Mouse (Mus musculus) liver, embryonic 14.5 days (tissue): ENCODE results near the gene Lrrc4c.

Experiments
- CTCF ChIP-seq: IDR thresholded peaks from 2 replicates; pipeline ENCODE4 v1.5.1; 2016; ENCODE audit warnings: antibody characterized with exemption, low read depth, control low read depth
- EP300 ChIP-seq: IDR thresholded peaks from 2 replicates; pipeline ENCODE4 v1.6.1; 2016; ENCODE audit warnings: antibody characterized with exemption, low read depth

DNA sequence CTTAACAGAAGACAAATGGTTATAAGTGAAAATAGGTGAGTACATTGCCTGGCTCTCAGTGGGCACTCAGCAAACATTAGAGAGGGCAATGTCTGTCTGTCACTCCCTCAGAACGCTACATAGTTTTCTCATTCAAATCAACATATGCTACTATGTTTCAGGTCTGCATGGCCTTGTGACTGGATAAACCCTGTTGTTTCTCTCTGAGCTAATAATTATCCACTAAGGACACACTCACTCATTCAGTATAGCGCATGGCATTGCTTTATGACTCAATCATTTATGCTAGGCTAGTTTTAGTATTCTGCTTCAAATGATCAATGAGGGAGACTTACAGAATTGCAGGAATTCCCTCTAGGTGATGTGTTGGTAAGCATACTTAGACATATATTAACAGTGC lies 1292.6 kb downstream of the Lrrc4c start:
- no peak for TF ChIP-seq CTCF
- no peak for TF ChIP-seq EP300
